Mouse (Mus musculus) G1E-ER4 (cell line): ENCODE data around the gene Adgrl2. TPM values are rescaled to one million over a fixed set of nuclear protein-coding genes. Genes with fewer than 3 reads are reported as not detected.

Experiments used
- GATA1 ChIP-seq: IDR thresholded peaks from one replicate; pipeline ENCODE4 v1.8.0; 2012; ENCODE audit warnings: low read length, inconsistent platforms
- polyA plus RNA-seq: library from polyadenylated mRNA; stranded (reverse); fragments of >175 nt; gene quantifications from 2 replicates; pipeline ENCODE4 v1.2.3, GENCODE M21; 2012

Gene Adgrl2
- polyA plus RNA-seq, 1 experiment, result not detected

DNA sequence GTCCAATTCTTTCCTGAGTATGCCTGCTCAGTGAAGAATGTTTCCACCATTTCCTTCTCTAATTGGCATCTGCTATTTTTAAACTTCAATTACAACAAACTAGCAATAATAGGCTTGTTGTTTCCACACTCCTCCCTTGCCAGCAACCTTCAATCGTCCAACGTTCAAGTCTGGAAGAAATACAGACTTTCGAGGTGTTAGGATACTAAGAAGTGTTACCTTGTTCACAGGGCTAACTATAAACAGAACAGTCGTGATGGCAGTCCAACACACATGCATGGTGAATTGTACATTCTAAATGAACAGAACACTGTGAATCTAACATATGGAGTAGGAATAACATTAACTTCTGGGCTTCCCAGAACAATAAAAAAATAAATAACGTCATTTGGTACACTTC, 117.8 kb downstream of the Adgrl2 start:
- no peak for TF ChIP-seq GATA1

- TF ChIP-seq GATA1, result no peak
Observed at GRCm38 (mm10) chr3:148871792-148872464, 118.4 kb downstream of the Adgrl2 start.

- no peak for TF ChIP-seq GATA1
Observed at GRCm38 (mm10) chr3:148867618-148868017, 122.7 kb downstream of the Adgrl2 start.

- TF ChIP-seq GATA1, result no peak
Observed at GRCm38 (mm10) chr3:148866633-148867032, 123.7 kb downstream of the Adgrl2 start.

DNA sequence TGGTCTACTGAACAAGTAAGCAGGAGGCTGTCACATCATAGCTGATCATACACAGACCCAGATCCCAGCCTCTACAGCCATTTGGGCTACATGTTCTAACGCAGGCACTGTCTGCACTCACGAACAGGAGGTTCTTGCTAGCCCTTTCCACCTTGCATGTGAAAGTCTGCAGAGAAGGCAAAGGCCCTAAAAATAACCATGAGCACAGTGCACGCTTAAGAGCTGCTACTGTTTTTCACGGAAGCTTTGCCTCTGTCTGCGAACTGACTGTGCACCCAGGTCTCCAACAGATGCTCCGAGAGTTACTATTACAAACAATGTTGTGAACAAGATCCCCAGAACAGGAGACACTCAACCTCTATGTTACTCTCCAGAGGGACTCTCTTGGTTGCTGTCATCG, 124.3 kb downstream of the Adgrl2 start:
- TF ChIP-seq GATA1, result no peak

DNA sequence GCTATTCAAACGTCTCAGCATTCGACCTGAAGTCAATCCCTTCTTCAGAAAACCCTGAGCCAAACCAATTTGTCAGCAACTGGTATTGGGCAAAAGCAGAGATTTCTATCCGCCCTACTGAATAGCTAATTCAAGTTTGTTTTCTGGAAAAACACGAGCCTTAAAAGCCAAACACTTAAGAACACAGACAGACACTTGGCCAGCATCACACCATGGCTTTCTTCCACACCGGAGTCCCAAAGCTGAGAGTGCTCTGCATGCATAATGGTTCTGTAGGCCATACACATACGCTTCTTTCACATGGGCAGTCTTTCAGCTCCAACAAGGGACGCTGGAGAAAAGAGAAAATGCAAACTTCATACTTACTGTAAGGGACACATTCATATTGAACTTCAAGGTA, 125.1 kb downstream of the Adgrl2 start:
- TF ChIP-seq GATA1, result no peak

DNA sequence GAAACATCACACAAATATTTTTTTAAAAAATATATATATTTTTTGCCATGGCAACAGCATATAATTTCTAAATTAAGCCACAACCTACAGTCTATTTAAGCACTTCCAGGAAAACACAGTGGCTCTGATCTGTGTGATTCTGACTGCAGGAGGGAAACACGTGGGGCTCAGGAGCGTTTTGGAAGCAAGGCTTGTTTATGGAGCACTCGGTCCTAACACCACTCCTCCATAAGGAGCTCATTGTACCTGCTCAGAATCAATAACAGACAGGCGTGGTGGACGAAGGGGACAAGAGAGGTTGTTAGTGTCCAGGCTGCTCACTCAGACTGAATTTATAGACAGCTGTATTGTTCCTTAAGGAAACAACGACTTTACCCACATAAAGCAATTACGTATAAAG, 128.5 kb downstream of the Adgrl2 start:
- no peak for TF ChIP-seq GATA1

DNA sequence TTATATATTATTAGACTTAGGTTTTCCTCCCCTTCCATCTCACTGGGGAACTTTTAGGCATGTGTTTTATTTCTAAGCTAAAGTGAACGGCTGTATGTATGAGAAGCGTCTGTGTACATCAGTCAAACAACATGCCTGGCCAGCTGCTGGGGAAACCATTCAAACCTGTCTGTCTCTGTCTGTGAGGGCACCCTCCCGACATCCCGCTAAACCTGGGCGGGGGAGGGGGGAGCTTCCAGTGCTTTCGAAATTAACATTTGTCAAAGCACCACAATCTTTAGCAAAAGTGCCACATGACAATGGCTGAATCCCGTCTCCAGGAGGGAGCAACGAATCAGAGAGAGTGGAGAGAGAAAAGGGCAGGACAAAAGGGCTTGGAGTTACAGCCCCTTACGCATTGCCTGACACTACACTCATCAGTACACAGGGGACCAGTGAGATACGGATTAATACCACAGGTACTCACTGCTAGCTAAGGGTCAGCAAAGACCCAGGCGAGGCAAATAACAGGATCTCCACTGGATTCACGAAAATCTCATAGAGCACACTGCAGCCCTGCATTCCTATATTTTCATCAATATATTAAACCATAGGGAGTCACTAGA, 135.9 kb downstream of the Adgrl2 start:
- no peak for TF ChIP-seq GATA1

DNA sequence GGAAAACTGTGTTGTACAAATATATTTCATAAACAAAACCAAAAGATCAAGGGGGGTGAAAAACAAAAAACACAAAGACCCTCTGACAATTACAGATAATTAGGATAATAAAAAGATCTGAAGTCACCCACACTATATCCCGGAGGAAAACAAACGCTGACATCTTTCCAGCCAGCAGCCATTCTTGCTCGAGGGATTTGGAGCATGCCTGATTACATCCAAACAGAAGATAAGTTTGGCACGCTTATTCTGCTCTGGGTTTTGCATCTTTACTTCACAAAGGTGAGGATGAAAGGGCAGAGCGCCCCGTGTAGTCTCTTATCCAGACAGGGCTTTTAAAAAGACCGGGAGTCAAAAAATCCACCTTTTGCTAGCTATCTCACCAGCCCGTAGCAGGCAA, 137.0 kb downstream of the Adgrl2 start:
- no peak for TF ChIP-seq GATA1

DNA sequence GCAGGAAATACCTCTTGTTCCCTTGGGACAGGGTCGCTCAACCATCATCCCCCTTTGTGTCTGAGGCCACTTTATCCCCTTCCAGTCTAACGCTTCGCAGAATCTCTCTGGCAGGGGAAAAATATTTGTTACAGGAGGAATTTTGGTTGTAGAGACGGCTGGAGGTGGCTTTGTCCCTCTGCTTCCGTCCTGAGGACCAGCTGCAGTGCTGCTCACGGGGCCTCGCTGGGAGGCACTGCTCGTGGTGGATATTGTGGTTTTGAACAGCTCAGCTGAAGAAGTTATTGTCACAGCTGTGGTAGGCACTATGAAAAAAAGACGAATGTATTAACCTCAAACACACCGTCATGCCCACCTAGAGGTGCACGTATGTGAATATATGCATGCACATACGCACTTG, 137.8 kb downstream of the Adgrl2 start:
- no peak for TF ChIP-seq GATA1

DNA sequence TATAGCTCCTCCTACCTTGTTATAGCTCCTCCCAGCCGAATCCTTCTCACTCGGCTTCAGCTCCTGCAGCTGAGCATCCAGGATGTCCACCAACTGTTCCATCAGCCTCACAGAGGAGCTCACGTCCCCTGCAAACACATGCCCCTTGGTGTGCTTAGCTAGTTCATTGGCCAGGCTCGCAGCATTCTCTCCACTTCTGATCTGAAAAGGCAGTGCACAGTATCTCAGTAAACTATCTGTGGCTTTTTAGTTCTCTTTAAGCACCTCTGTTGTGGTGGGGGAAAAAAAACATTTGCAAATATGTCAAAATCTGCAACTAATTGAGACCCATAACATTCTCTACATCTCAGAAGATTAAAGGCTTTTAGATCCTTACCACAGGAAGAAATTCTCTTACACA, 139.5 kb downstream of the Adgrl2 start:
- no peak for TF ChIP-seq GATA1

DNA sequence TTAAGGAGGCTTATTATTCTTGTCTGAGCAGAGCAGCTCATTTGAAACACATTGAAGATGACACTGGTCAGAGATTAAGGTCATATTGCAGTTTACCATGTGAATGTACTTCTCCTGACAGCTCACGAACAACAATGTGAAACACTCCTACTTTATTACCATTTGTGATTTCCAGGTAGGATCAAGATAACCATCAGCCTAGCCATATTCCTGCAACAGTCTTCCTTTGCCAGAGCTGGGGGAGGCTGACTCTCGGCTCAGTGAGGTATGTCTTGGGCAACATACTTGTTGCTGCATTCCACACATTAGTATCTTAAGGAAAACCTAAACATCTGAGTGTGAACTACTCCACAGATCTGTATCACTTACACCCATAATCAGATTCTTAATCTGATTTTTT, 142.0 kb downstream of the Adgrl2 start:
- TF ChIP-seq GATA1, result no peak

DNA sequence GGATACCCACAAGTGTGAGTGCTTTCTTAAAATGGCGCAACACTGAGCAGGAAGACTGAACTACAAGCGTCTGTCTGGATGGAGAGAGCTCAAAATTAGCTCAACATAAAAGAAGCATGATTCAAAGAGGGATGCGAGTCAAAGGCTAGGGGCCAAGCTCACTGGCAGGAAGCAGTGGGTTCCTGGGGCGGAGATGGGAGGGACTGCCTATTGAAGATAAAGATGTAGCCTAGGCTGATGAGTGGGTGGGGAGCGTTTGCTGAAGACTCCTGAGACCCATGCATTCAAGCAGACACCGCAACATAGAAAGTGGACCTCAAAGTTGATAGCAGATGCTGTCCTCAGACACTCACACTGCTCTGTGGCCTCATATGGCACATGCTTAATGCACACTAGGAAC, 146.2 kb downstream of the Adgrl2 start:
- no peak for TF ChIP-seq GATA1

GRCm38 (mm10) chr3:148842533-148842932, 147.8 kb downstream of the Adgrl2 start:
- TF ChIP-seq GATA1, result no peak

DNA sequence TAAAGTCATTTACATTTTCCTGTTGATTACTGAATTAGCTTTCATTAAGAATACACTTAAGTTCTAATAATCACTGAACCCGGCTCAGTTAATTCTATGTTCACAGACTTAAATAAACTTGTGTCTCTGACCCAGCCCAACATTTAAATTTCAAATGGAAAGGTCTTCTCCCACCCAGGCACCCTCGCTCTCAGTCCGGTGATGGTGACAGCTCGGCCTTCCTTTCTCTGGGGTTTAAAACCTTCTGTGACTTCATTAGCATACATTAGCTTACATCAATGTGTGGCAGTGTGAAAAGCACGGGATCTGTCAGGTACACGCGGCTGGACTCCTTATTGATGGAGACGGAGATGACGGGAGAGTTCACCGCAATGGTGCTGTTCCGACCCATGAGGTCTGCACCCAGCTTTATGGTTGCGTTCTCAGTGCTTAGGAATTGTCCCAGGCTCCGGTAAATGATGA, 151.5 kb downstream of the Adgrl2 start:
- no peak for TF ChIP-seq GATA1

- no peak for TF ChIP-seq GATA1
Observed at GRCm38 (mm10) chr3:148838095-148838834, 152.1 kb downstream of the Adgrl2 start.

- no peak for TF ChIP-seq GATA1
Observed at GRCm38 (mm10) chr3:148835136-148835535, 155.2 kb downstream of the Adgrl2 start.
